Mouse (Mus musculus) embryonic fibroblast, embryonic 13.5 days (primary cell): ENCODE results near the gene Tmem52b. TPM values are rescaled to one million over a fixed set of nuclear protein-coding genes. Genes with fewer than 3 reads are reported as not detected.

Experiments used
- H3K27ac ChIP-seq: 2 replicates; pipeline ENCODE4 v1.5.1; 2012; ENCODE audit warnings: low read length, control low read depth, inconsistent platforms; ENCODE audit not compliant: insufficient read depth
- H3K4me1 ChIP-seq: 2 replicates; pipeline ENCODE4 v1.6.1; 2011; ENCODE audit warnings: low read length; ENCODE audit not compliant: control insufficient read depth, insufficient read depth
- H3K4me3 ChIP-seq: 2 replicates; pipeline ENCODE4 v1.5.1; 2011; ENCODE audit warnings: mild to moderate bottlenecking, control low read depth, low read length; ENCODE audit not compliant: insufficient read depth
- CTCF ChIP-seq: IDR thresholded peaks from 2 replicates; pipeline ENCODE4 v1.5.1; 2011; ENCODE audit warnings: mild to moderate bottlenecking, control low read depth, low read length, moderate library complexity, borderline replicate concordance; ENCODE audit not compliant: insufficient read depth
- POLR2A ChIP-seq: IDR thresholded peaks from 2 replicates; pipeline ENCODE4 v1.6.1; 2011; ENCODE audit warnings: low read depth, mild to moderate bottlenecking, control low read depth, low read length, moderate library complexity
- polyA plus RNA-seq: library from polyadenylated mRNA; stranded (reverse); fragments of >200 nt; gene quantifications from 2 replicates; pipeline ENCODE4 v1.2.4, GENCODE M21; 2011; ENCODE audit warnings: low read depth; ENCODE audit not compliant: missing spikeins, insufficient read length

The Tmem52b gene
- polyA plus RNA-seq, 1 experiment = not detected

GRCm38 (mm10) chr6:129529605-129530004 lies 17.2 kb downstream of the Tmem52b start:
- TF ChIP-seq POLR2A (no peak), CTCF (no peak)
- H3K4me1 ChIP-seq = 0 out of 2 replicates have a peak, but pooled peaks cover 4% of the 10 kb centered on the region

GRCm38 (mm10) chr6:129530261-129530660 lies 17.9 kb downstream of the Tmem52b start:
- H3K27ac ChIP-seq = no peak overlapping the region
- TF ChIP-seq POLR2A (no peak), CTCF (no peak)
- no peak overlapping the region for H3K4me3 ChIP-seq
- H3K4me1 ChIP-seq = peaks cover 6% of the 10 kb centered on the region; the same call in 1 of the 2 replicates

More at GRCm38 (mm10) chr6:129529605-129530004, 17.2 kb downstream of the Tmem52b start:
- no peak overlapping the region for H3K4me3 ChIP-seq
- no peak overlapping the region for H3K27ac ChIP-seq

GRCm38 (mm10) chr6:129532556-129532941 lies 20.2 kb downstream of the Tmem52b start:
- Histone ChIP-seq H3K4me1 (peaks cover 12% of the 10 kb centered on the region), H3K4me3 (peak overlapping the region; percentile 82), H3K27ac (no peak overlapping the region)
- TF ChIP-seq CTCF (no peak), POLR2A (no peak)

- Histone ChIP-seq H3K4me1 (peaks cover 12% of the 10 kb centered on the region), H3K27ac (peak within 1 kb of the TSS; percentile 50; the same call in 1 of the 2 replicates), H3K4me3 (peak within 1 kb of the TSS; percentile 82)
- TF ChIP-seq CTCF = no peak
- TF ChIP-seq POLR2A = peak; percentile 35; the same call in 1 of the 2 replicates
Observed at GRCm38 (mm10) chr6:129532942-129533860, 20.8 kb downstream of the Tmem52b start, which contains the start of gene Gabarapl1. Gene Gabarapl1 (plus strand): TSS chr6:129533160.

- H3K4me3 ChIP-seq = peak overlapping the region; percentile 82
- H3K4me1 ChIP-seq = peaks cover 12% of the 10 kb centered on the region
- TF ChIP-seq POLR2A (no peak), CTCF (no peak)
- H3K27ac ChIP-seq = peak overlapping the region; percentile 50; the same call in 1 of the 2 replicates
Observed at GRCm38 (mm10) chr6:129534057-129534456, 21.7 kb downstream of the Tmem52b start.

GRCm38 (mm10) chr6:129534627-129535190 lies 22.4 kb downstream of the Tmem52b start:
- Histone ChIP-seq H3K4me1 (peaks cover 12% of the 10 kb centered on the region), H3K27ac (peak overlapping the region; percentile 29; the same call in 1 of the 2 replicates), H3K4me3 (peak overlapping the region; percentile 82; the same call in 1 of the 2 replicates)
- TF ChIP-seq POLR2A (no peak), CTCF (no peak)

- Histone ChIP-seq H3K27ac (no peak overlapping the region), H3K4me3 (no peak overlapping the region), H3K4me1 (peaks cover 12% of the 10 kb centered on the region)
- no peak for TF ChIP-seq CTCF
- TF ChIP-seq POLR2A = no peak
Observed at GRCm38 (mm10) chr6:129535723-129536122, 23.4 kb downstream of the Tmem52b start.

- Histone ChIP-seq H3K4me1 (peaks cover 11% of the 10 kb centered on the region), H3K27ac (no peak overlapping the region), H3K4me3 (no peak overlapping the region)
- no peak for TF ChIP-seq POLR2A
- no peak for TF ChIP-seq CTCF
Observed at GRCm38 (mm10) chr6:129538555-129538954, 26.2 kb downstream of the Tmem52b start.

GRCm38 (mm10) chr6:129541931-129542330 lies 29.6 kb downstream of the Tmem52b start:
- peaks cover 3% of the 10 kb centered on the region; the same call in 1 of the 2 replicates for H3K4me1 ChIP-seq
- H3K4me3 ChIP-seq = no peak overlapping the region
- TF ChIP-seq POLR2A = no peak
- no peak for TF ChIP-seq CTCF
- H3K27ac ChIP-seq = no peak overlapping the region

- TF ChIP-seq CTCF = no peak
- no peak for TF ChIP-seq POLR2A
- H3K4me1 ChIP-seq = peaks cover 3% of the 10 kb centered on the region; the same call in 1 of the 2 replicates
- no peak overlapping the region for H3K27ac ChIP-seq
- H3K4me3 ChIP-seq = no peak overlapping the region
Observed at GRCm38 (mm10) chr6:129542540-129542939, 30.2 kb downstream of the Tmem52b start.
